Mouse (Mus musculus): Measurements from ENCODE around the gene Olfr576. TPM values are rescaled to one million over a fixed set of nuclear protein-coding genes. Genes with fewer than 3 reads are reported as not detected.

Olfr576 gene
- total RNA-seq, 2 experiments from 2014 or later = not detected

Other genes with a start within 250 kb of the Olfr576 start
- gene Olfr33, start 243.6 kb upstream of the Olfr576 start, total RNA-seq (2021) = not detected
- not detected for gene Olfr559, start 235.2 kb upstream of the Olfr576 start, total RNA-seq (2021)
- not detected for gene Olfr560, start 203.3 kb upstream of the Olfr576 start, total RNA-seq (2021)
- gene Olfr78, start 203.2 kb upstream of the Olfr576 start, total RNA-seq (2021) = under 1 TPM; 0.66 to 0.69 TPM
- not detected for gene Olfr561, start 191.4 kb upstream of the Olfr576 start, total RNA-seq (2021)
- not detected for gene Olfr564, start 159.2 kb upstream of the Olfr576 start, total RNA-seq (2021)
- not detected for gene Olfr566, start 103.9 kb upstream of the Olfr576 start, total RNA-seq (2021)
- not detected for gene Olfr568, start 85.5 kb upstream of the Olfr576 start, total RNA-seq (2021)
- not detected for gene Olfr569, start 71.8 kb upstream of the Olfr576 start, total RNA-seq (2021)
- not detected for gene Olfr570, start 68.1 kb upstream of the Olfr576 start, total RNA-seq (2021)
- not detected for gene Olfr571, start 45.1 kb upstream of the Olfr576 start, total RNA-seq (2021)
- not detected for gene Olfr572, start 38.3 kb upstream of the Olfr576 start, total RNA-seq (2021)
- not detected for gene Olfr573-ps1, start 20.1 kb upstream of the Olfr576 start, total RNA-seq (2021)
- not detected for gene Olfr574, start 14.2 kb upstream of the Olfr576 start, total RNA-seq (2021)
- gene Olfr575, start 3.9 kb upstream of the Olfr576 start, total RNA-seq (2021) = not detected
- gene Olfr577, start 13.3 kb downstream of the Olfr576 start, total RNA-seq (2021) = not detected
- gene Olfr578, start 26.7 kb downstream of the Olfr576 start, total RNA-seq (2021) = not detected
- not detected for gene Olfr582, start 75.4 kb downstream of the Olfr576 start, total RNA-seq (2021)
- gene Olfr583, start 88.6 kb downstream of the Olfr576 start, total RNA-seq (2021) = not detected
- not detected for gene Olfr584, start 119.2 kb downstream of the Olfr576 start, total RNA-seq (2021)
- not detected for gene Olfr585, start 135.1 kb downstream of the Olfr576 start, total RNA-seq (2021)
- gene Olfr586, start 163.0 kb downstream of the Olfr576 start, total RNA-seq (2021) = not detected
- gene Olfr588-ps1, start 178.2 kb downstream of the Olfr576 start, total RNA-seq (2021) = not detected
- not detected for gene Olfr589, start 193.7 kb downstream of the Olfr576 start, total RNA-seq (2021)
- gene Olfr591, start 215.7 kb downstream of the Olfr576 start, total RNA-seq (2021) = not detected
- gene Olfr592, start 222.1 kb downstream of the Olfr576 start, total RNA-seq (2021) = not detected
- gene Olfr593, start 249.2 kb downstream of the Olfr576 start, total RNA-seq (2021) = not detected